Mouse (Mus musculus) stomach, postnatal 0 days (tissue): Measurements from ENCODE around the gene Eef2.

ENCODE experiments used
- CTCF ChIP-seq: IDR thresholded peaks from 2 replicates; pipeline ENCODE4 v1.5.1; 2016; ENCODE audit warnings: antibody characterized with exemption, low read depth, mild to moderate bottlenecking, moderate library complexity
- EP300 ChIP-seq: optimal IDR thresholded peaks from 2 replicates; pipeline ENCODE3; 2016; ENCODE audit warnings: antibody characterized with exemption

DNA sequence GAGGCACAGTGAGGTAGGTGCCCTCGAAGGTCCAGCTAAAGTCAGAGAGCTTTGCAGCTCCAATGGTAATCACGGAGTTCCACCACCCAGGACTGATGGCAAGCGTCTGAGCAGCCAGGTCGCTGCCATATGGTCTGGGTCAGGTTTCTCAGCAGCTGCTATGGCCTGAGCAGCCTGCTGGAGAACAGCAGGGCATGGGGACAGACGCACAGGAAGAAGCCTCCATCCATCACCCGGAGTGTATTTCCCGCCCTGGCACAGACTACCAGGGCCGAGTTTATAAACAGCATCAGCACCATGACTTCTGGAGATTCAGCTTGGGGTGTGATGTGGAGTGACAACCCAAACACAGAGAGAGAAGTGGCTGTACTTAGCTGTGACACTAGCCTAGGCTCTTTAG, 11.3 kb upstream of the Eef2 start:
- no peak for TF ChIP-seq CTCF
- no peak for TF ChIP-seq EP300
